Mouse (Mus musculus) ES-Bruce4 (cell line): ENCODE results near the gene P2ry10.

Experiments
- CTCF ChIP-seq: IDR thresholded peaks from one replicate; pipeline ENCODE4 v1.8.1; 2011; ENCODE audit warnings: low read depth, low read length
- EP300 ChIP-seq: IDR thresholded peaks from 2 replicates; pipeline ENCODE4 v1.6.1; 2011; ENCODE audit warnings: low read depth, low read length; ENCODE audit not compliant: insufficient read depth
- POLR2A ChIP-seq: IDR thresholded peaks from one replicate; pipeline ENCODE4 v1.8.1; 2011; ENCODE audit warnings: low read length; ENCODE audit not compliant: insufficient read depth

DNA sequence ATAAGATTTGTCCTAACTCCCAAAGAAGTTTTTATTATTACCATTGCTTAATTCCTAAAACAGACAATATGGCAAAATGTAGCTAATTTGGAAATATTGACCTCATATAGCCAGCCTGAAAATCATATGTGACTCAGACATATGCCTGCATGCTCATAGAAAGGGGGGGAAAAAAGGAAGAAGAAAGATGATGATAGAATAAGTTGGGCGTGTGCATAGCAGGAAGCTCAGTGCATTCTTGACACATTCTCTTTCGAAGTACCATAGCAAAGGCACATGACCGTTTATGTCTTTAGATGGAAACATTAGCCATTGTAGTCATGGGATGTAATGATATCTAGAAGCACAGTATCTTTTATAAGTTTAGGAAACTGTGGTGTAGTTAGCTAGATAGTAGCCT is 60.4 kb downstream of the P2ry10 start, which contains the start of gene P2ry10b:
- TF ChIP-seq CTCF (no peak), POLR2A (no peak), EP300 (no peak)
